Mouse (Mus musculus): Measurements from ENCODE around the gene Slc17a4.
A peak's percentile ranks its signal among the peaks of the same experiment; 100 is the strongest.

Slc17a4 gene

GRCm38 (mm10) chr13:23892592-23893268 is 22.1 kb downstream of the Slc17a4 start:
- DNase-seq (ENCODE audit: extremely low read depth, low read depth): no peak

- no peak for DNase-seq (ENCODE audit: extremely low read depth, low read depth)
These were observed 25.7 kb downstream of the Slc17a4 start for GRCm38 (mm10) chr13:23889011-23889605.

GRCm38 (mm10) chr13:23887026-23887725 is 27.6 kb downstream of the Slc17a4 start:
- DNase-seq (ENCODE audit: extremely low read depth, low read depth): no peak

- DNase-seq (ENCODE audit: extremely low read depth, low read depth): peak; percentile 85
These were observed 29.3 kb downstream of the Slc17a4 start for GRCm38 (mm10) chr13:23885540-23885939.

- DNase-seq (ENCODE audit: extremely low read depth, low read depth): peak; percentile 63
These were observed 35.2 kb downstream of the Slc17a4 start for GRCm38 (mm10) chr13:23879636-23880035.

GRCm38 (mm10) chr13:23879106-23879505 is 35.7 kb downstream of the Slc17a4 start:
- DNase-seq (ENCODE audit: extremely low read depth, low read depth): no peak

GRCm38 (mm10) chr13:23873141-23873540 is 41.7 kb downstream of the Slc17a4 start:
- no peak for DNase-seq (ENCODE audit: extremely low read depth, low read depth)

GRCm38 (mm10) chr13:23869996-23870395 is 44.8 kb downstream of the Slc17a4 start:
- DNase-seq (ENCODE audit: extremely low read depth, low read depth): no peak

- DNase-seq (ENCODE audit: extremely low read depth, low read depth): no peak
These were observed 45.8 kb downstream of the Slc17a4 start for GRCm38 (mm10) chr13:23868790-23869533.

GRCm38 (mm10) chr13:23867405-23867804 is 47.4 kb downstream of the Slc17a4 start, which contains the start of gene Slc17a1:
Gene Slc17a1 (plus strand): TSS chr13:23867750.
- no peak for DNase-seq (ENCODE audit: extremely low read depth, low read depth)

- no peak for DNase-seq (ENCODE audit: extremely low read depth, low read depth)
These were observed 47.8 kb downstream of the Slc17a4 start for GRCm38 (mm10) chr13:23867000-23867399.

GRCm38 (mm10) chr13:23866086-23866710 is 48.6 kb downstream of the Slc17a4 start:
- DNase-seq (ENCODE audit: extremely low read depth, low read depth): no peak

- no peak for DNase-seq (ENCODE audit: extremely low read depth, low read depth)
These were observed 50.1 kb downstream of the Slc17a4 start for GRCm38 (mm10) chr13:23864711-23865110.

- DNase-seq (ENCODE audit: extremely low read depth, low read depth): no peak
These were observed 53.0 kb downstream of the Slc17a4 start for GRCm38 (mm10) chr13:23861815-23862214.

GRCm38 (mm10) chr13:23856401-23856800 is 58.4 kb downstream of the Slc17a4 start:
- no peak for DNase-seq (ENCODE audit: extremely low read depth, low read depth)

- no peak for DNase-seq (ENCODE audit: extremely low read depth, low read depth)
These were observed 65.5 kb downstream of the Slc17a4 start for GRCm38 (mm10) chr13:23849299-23849698.

All from MEL-GATA-1-ER (cell line).